Mouse (Mus musculus): Measurements from ENCODE around the gene Spata19. TPM values are rescaled to one million over a fixed set of nuclear protein-coding genes. Genes with fewer than 3 reads are reported as not detected.

The Spata19 gene
- polyA plus RNA-seq, 1 experiment from 2014 or later: not detected

DNA sequence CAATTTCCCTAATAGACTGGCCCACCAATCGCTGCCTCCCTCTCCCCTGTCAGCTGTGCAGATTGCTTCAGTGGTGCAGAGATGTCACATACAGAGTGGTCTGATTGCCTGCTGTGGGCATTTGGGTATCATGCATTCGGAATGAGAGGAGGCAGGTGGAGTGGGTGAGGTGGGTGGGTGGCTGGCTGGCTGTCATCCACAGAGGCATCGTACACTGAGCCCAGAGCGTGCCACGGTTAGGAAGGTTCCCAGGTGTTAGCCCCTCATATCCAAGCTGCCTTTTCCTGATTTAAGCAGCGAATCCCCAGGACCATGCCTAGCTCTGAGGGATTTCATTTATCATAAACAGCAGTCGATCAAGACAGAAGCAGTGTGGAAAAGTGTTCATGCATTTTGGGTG lies 36.7 kb downstream of the Spata19 start:
- no peaks in the 10 kb centered on the region for H3K27me3 ChIP-seq
- no peak overlapping the region for H3K4me2 ChIP-seq
- WGBS: 87% methylated on average over 7 of the region's 7 CpGs
- no peaks in the 10 kb centered on the region for H3K36me3 ChIP-seq
- H3K27ac ChIP-seq: no peak overlapping the region
- no peak overlapping the region for H3K9ac ChIP-seq (replicated peaks)
- H3K9me3 ChIP-seq: no peaks in the 10 kb centered on the region
- no peaks in the 10 kb centered on the region for H3K4me1 ChIP-seq (replicated peaks)
- no peak overlapping the region for H3K4me3 ChIP-seq (replicated peaks)
- no peak for ATAC-seq (ENCODE audit: insufficient number of reproducible peaks, insufficient read depth, low FRiP score, low TSS enrichment, low read depth)

DNA sequence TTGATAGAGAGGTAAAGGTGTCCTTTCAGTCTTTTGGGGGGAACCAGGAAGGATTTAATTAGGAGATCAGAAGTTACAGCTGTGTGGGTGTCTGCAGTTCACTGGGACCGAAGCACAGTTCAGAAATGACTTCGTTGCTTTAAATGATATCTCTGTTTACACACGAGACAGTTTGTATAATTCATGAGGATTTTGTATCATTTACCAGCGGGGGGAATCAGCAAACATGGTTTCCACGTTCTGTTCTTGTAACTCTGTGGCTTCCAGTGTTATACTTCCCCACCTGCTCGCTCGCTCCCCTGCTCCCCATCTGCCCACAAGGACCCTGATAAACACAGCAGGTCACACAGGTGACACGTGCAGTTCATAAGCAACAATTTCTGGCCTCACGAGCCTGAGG lies 39.3 kb downstream of the Spata19 start:
- WGBS: 74% methylated on average over 9 of the region's 9 CpGs
- Histone ChIP-seq H3K27ac (no peak overlapping the region), H3K4me1 (replicated peaks) (no peaks in the 10 kb centered on the region), H3K4me3 (replicated peaks) (no peak overlapping the region), H3K4me2 (no peak overlapping the region), H3K36me3 (no peaks in the 10 kb centered on the region), H3K27me3 (no peaks in the 10 kb centered on the region; the same call in 1 of the 2 replicates), H3K9ac (replicated peaks) (no peak overlapping the region), H3K9me3 (no peaks in the 10 kb centered on the region)
- no peak for ATAC-seq (ENCODE audit: insufficient number of reproducible peaks, insufficient read depth, low FRiP score, low TSS enrichment, low read depth)

GRCm38 (mm10) chr9:27437391-27438061 lies 40.9 kb downstream of the Spata19 start:
- Histone ChIP-seq H3K4me1 (replicated peaks) (no peaks in the 10 kb centered on the region), H3K4me2 (no peak overlapping the region), H3K9ac (replicated peaks) (no peak overlapping the region), H3K27me3 (no peaks in the 10 kb centered on the region; the same call in 1 of the 2 replicates), H3K36me3 (no peaks in the 10 kb centered on the region), H3K4me3 (replicated peaks) (no peak overlapping the region), H3K9me3 (no peaks in the 10 kb centered on the region), H3K27ac (no peak overlapping the region)
- no peak for ATAC-seq (ENCODE audit: insufficient number of reproducible peaks, insufficient read depth, low FRiP score, low TSS enrichment, low read depth)
- 72% methylated on average over 7 of the region's 7 CpGs for WGBS

DNA sequence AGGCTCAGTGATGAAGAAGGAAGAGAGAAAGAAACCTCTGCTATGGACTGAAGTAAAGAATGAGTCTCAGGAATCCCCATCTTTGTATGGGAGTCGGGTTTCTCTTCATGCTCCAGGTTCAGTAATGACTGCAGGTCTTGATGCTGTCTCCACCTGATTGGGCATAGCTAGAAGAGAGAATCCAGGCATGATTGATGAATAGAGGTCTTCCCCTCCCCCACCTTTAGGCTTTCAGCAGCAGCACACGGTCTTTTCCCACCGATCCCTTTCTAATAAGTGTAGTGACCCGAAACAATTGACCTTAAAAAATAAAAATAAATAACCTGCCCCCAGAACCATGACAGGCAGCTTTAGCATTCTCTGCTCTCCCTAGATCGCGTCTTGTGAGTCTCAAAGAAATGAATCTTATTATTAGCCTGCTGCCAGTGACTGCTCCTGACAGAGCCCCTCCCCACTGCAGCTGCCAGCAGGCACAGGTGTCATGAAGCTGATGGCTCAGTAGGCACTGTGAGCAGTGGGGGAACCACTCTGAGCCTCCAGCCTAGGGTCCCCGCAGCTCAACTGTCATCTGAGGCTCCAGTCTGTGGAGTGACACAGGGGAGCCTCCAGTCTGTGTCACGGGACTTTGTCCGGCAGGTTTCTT lies 53.3 kb downstream of the Spata19 start:
- H3K27ac ChIP-seq: no peak overlapping the region
- H3K27me3 ChIP-seq: peaks cover 5% of the 10 kb centered on the region; the same call in 1 of the 2 replicates
- H3K4me2 ChIP-seq: no peak overlapping the region
- 48% methylated on average over 9 of the region's 9 CpGs for WGBS
- H3K4me1 ChIP-seq (replicated peaks): no peaks in the 10 kb centered on the region
- H3K9me3 ChIP-seq: no peaks in the 10 kb centered on the region
- H3K4me3 ChIP-seq (replicated peaks): no peak overlapping the region
- no peaks in the 10 kb centered on the region for H3K36me3 ChIP-seq
- H3K9ac ChIP-seq (replicated peaks): no peak overlapping the region
- no peak for ATAC-seq (ENCODE audit: insufficient number of reproducible peaks, insufficient read depth, low FRiP score, low TSS enrichment, low read depth)

Other genes starting within 250 kb of the Spata19 start
- gene Jam3, start 241.4 kb upstream of the Spata19 start, polyA plus RNA-seq (2016; fragmentation: Nextera tagmentation; extraction: Ambion mirVana): 127 and 131 TPM in 2 replicates
- gene Igsf9b, start 97.6 kb upstream of the Spata19 start, polyA plus RNA-seq (2016; fragmentation: Nextera tagmentation; extraction: Ambion mirVana): 2.7 and 2.8 TPM in 2 replicates

Data from limb, embryonic 12.5 days (tissue).